Mouse (Mus musculus): ENCODE results near the gene Insl5.

Insl5 gene

GRCm38 (mm10) chr4:103026621-103027020 is at the start of gene Insl5:
Insl5 (minus strand) TSS chr4:103026842.
- H3K4me3 ChIP-seq (replicated peaks; ENCODE audit: low read length), result no peak within 1 kb of the TSS

GRCm38 (mm10) chr4:103070631-103071030 is 44.0 kb upstream of the Insl5 start:
- TF ChIP-seq CTCF (conservative IDR thresholded peaks at IDR 0.05; ENCODE audit: low read length), result no peak
- no peaks in the 10 kb centered on the region for H3K27me3 ChIP-seq (ENCODE audit: insufficient read depth, low read length)
- H3K36me3 ChIP-seq (ENCODE audit: insufficient read depth, low read length), result no peaks in the 10 kb centered on the region
- no peak overlapping the region for H3K4me3 ChIP-seq (replicated peaks; ENCODE audit: low read length)
- H3K4me1 ChIP-seq (replicated peaks; ENCODE audit: low read depth, low read length), result peaks cover 18% of the 10 kb centered on the region
- H3K9me3 ChIP-seq (ENCODE audit: low read length), result no peaks in the 10 kb centered on the region

More at GRCm38 (mm10) chr4:103026621-103027020, at the start of gene Insl5:
- Histone ChIP-seq H3K4me1 (replicated peaks; ENCODE audit: low read depth, low read length) (no peaks in the 10 kb centered on the region), H3K36me3 (ENCODE audit: insufficient read depth, low read length) (no peaks in the 10 kb centered on the region), H3K9me3 (ENCODE audit: low read length) (no peaks in the 10 kb centered on the region), H3K27me3 (ENCODE audit: insufficient read depth, low read length) (0 out of 2 replicates have a peak, but pooled peaks cover 4% of the 10 kb centered on the region)
- no peak for TF ChIP-seq NANOG (IDR thresholded peaks at IDR 0.05; ENCODE audit: borderline replicate concordance, low read length)
- TF ChIP-seq CTCF (conservative IDR thresholded peaks at IDR 0.05; ENCODE audit: low read length), result no peak
- no peak for TF ChIP-seq POU5F1 (IDR thresholded peaks at IDR 0.05; ENCODE audit: borderline replicate concordance, low read length)

GRCm38 (mm10) chr4:103067906-103068655 is 41.4 kb upstream of the Insl5 start:
- H3K36me3 ChIP-seq (ENCODE audit: insufficient read depth, low read length), result no peaks in the 10 kb centered on the region
- peaks cover 18% of the 10 kb centered on the region for H3K4me1 ChIP-seq (replicated peaks; ENCODE audit: low read depth, low read length)
- no peak overlapping the region for H3K4me3 ChIP-seq (replicated peaks; ENCODE audit: low read length)
- H3K27me3 ChIP-seq (ENCODE audit: insufficient read depth, low read length), result no peaks in the 10 kb centered on the region
- no peak; the same call in 1 of the 2 replicates for TF ChIP-seq POU5F1 (IDR thresholded peaks at IDR 0.05; ENCODE audit: borderline replicate concordance, low read length)
- peak; percentile 12; the same call in 1 of the 2 replicates for TF ChIP-seq NANOG (IDR thresholded peaks at IDR 0.05; ENCODE audit: borderline replicate concordance, low read length)
- H3K9me3 ChIP-seq (ENCODE audit: low read length), result no peaks in the 10 kb centered on the region

- H3K27me3 ChIP-seq (ENCODE audit: insufficient read depth, low read length), result no peaks in the 10 kb centered on the region
- H3K36me3 ChIP-seq (ENCODE audit: insufficient read depth, low read length), result no peaks in the 10 kb centered on the region
- H3K4me1 ChIP-seq (replicated peaks; ENCODE audit: low read depth, low read length), result peaks cover 18% of the 10 kb centered on the region
- H3K4me3 ChIP-seq (replicated peaks; ENCODE audit: low read length), result no peak overlapping the region
- no peak for TF ChIP-seq CTCF (conservative IDR thresholded peaks at IDR 0.05; ENCODE audit: low read length)
- TF ChIP-seq NANOG (IDR thresholded peaks at IDR 0.05; ENCODE audit: borderline replicate concordance, low read length), result no peak
- TF ChIP-seq POU5F1 (IDR thresholded peaks at IDR 0.05; ENCODE audit: borderline replicate concordance, low read length), result no peak
- H3K9me3 ChIP-seq (ENCODE audit: low read length), result no peaks in the 10 kb centered on the region
Observed at GRCm38 (mm10) chr4:103064976-103065375, 38.3 kb upstream of the Insl5 start.

GRCm38 (mm10) chr4:103064421-103064820 is 37.8 kb upstream of the Insl5 start:
- no peak for TF ChIP-seq CTCF (conservative IDR thresholded peaks at IDR 0.05; ENCODE audit: low read length)
- TF ChIP-seq NANOG (IDR thresholded peaks at IDR 0.05; ENCODE audit: borderline replicate concordance, low read length), result no peak
- no peak for TF ChIP-seq POU5F1 (IDR thresholded peaks at IDR 0.05; ENCODE audit: borderline replicate concordance, low read length)
- H3K9me3 ChIP-seq (ENCODE audit: low read length), result no peaks in the 10 kb centered on the region
- H3K4me1 ChIP-seq (replicated peaks; ENCODE audit: low read depth, low read length), result peaks cover 18% of the 10 kb centered on the region
- no peak overlapping the region for H3K4me3 ChIP-seq (replicated peaks; ENCODE audit: low read length)
- no peaks in the 10 kb centered on the region for H3K36me3 ChIP-seq (ENCODE audit: insufficient read depth, low read length)
- H3K27me3 ChIP-seq (ENCODE audit: insufficient read depth, low read length), result no peaks in the 10 kb centered on the region

GRCm38 (mm10) chr4:103056909-103057308 is 30.3 kb upstream of the Insl5 start:
- H3K9me3 ChIP-seq (ENCODE audit: low read length), result no peaks in the 10 kb centered on the region
- no peaks in the 10 kb centered on the region for H3K27me3 ChIP-seq (ENCODE audit: insufficient read depth, low read length)
- H3K36me3 ChIP-seq (ENCODE audit: insufficient read depth, low read length), result no peaks in the 10 kb centered on the region
- H3K4me1 ChIP-seq (replicated peaks; ENCODE audit: low read depth, low read length), result no peaks in the 10 kb centered on the region
- no peak overlapping the region for H3K4me3 ChIP-seq (replicated peaks; ENCODE audit: low read length)
- TF ChIP-seq CTCF (conservative IDR thresholded peaks at IDR 0.05; ENCODE audit: low read length), result no peak
- TF ChIP-seq NANOG (IDR thresholded peaks at IDR 0.05; ENCODE audit: borderline replicate concordance, low read length), result no peak
- TF ChIP-seq POU5F1 (IDR thresholded peaks at IDR 0.05; ENCODE audit: borderline replicate concordance, low read length), result no peak

- no peaks in the 10 kb centered on the region for H3K36me3 ChIP-seq (ENCODE audit: insufficient read depth, low read length)
Observed at GRCm38 (mm10) chr4:103048046-103048445, 21.4 kb upstream of the Insl5 start.

GRCm38 (mm10) chr4:103042997-103043396 is 16.4 kb upstream of the Insl5 start:
- Histone ChIP-seq H3K4me1 (replicated peaks; ENCODE audit: low read depth, low read length) (no peaks in the 10 kb centered on the region), H3K9me3 (ENCODE audit: low read length) (peaks cover 8% of the 10 kb centered on the region), H3K27me3 (ENCODE audit: insufficient read depth, low read length) (no peaks in the 10 kb centered on the region), H3K4me3 (replicated peaks; ENCODE audit: low read length) (no peak overlapping the region), H3K36me3 (ENCODE audit: insufficient read depth, low read length) (no peaks in the 10 kb centered on the region)
- no peak for TF ChIP-seq POU5F1 (IDR thresholded peaks at IDR 0.05; ENCODE audit: borderline replicate concordance, low read length)
- TF ChIP-seq CTCF (conservative IDR thresholded peaks at IDR 0.05; ENCODE audit: low read length), result peak; percentile 28; the same call in 1 of the 2 replicates
- TF ChIP-seq NANOG (IDR thresholded peaks at IDR 0.05; ENCODE audit: borderline replicate concordance, low read length), result no peak

More at GRCm38 (mm10) chr4:103048046-103048445, 21.4 kb upstream of the Insl5 start:
- TF ChIP-seq NANOG (IDR thresholded peaks at IDR 0.05; ENCODE audit: borderline replicate concordance, low read length) (no peak), POU5F1 (IDR thresholded peaks at IDR 0.05; ENCODE audit: borderline replicate concordance, low read length) (no peak), CTCF (conservative IDR thresholded peaks at IDR 0.05; ENCODE audit: low read length) (no peak)
- Histone ChIP-seq H3K4me3 (replicated peaks; ENCODE audit: low read length) (no peak overlapping the region), H3K27me3 (ENCODE audit: insufficient read depth, low read length) (no peaks in the 10 kb centered on the region), H3K4me1 (replicated peaks; ENCODE audit: low read depth, low read length) (no peaks in the 10 kb centered on the region), H3K9me3 (ENCODE audit: low read length) (peaks cover 2% of the 10 kb centered on the region)

GRCm38 (mm10) chr4:103039838-103040191 is 13.2 kb upstream of the Insl5 start:
- TF ChIP-seq CTCF (conservative IDR thresholded peaks at IDR 0.05; ENCODE audit: low read length) (no peak), NANOG (IDR thresholded peaks at IDR 0.05; ENCODE audit: borderline replicate concordance, low read length) (no peak), POU5F1 (IDR thresholded peaks at IDR 0.05; ENCODE audit: borderline replicate concordance, low read length) (no peak)
- H3K9me3 ChIP-seq (ENCODE audit: low read length), result peaks cover 14% of the 10 kb centered on the region
- H3K4me3 ChIP-seq (replicated peaks; ENCODE audit: low read length), result no peak overlapping the region
- H3K4me1 ChIP-seq (replicated peaks; ENCODE audit: low read depth, low read length), result no peaks in the 10 kb centered on the region
- no peaks in the 10 kb centered on the region for H3K27me3 ChIP-seq (ENCODE audit: insufficient read depth, low read length)
- H3K36me3 ChIP-seq (ENCODE audit: insufficient read depth, low read length), result no peaks in the 10 kb centered on the region
